Mouse (Mus musculus): ENCODE data around the gene Gnptab. TPM values are rescaled to one million over a fixed set of nuclear protein-coding genes. Genes with fewer than 3 reads are reported as not detected.

Gene Gnptab
- polyA plus RNA-seq, 1 experiment from 2014 or later = 17.6 TPM

DNA sequence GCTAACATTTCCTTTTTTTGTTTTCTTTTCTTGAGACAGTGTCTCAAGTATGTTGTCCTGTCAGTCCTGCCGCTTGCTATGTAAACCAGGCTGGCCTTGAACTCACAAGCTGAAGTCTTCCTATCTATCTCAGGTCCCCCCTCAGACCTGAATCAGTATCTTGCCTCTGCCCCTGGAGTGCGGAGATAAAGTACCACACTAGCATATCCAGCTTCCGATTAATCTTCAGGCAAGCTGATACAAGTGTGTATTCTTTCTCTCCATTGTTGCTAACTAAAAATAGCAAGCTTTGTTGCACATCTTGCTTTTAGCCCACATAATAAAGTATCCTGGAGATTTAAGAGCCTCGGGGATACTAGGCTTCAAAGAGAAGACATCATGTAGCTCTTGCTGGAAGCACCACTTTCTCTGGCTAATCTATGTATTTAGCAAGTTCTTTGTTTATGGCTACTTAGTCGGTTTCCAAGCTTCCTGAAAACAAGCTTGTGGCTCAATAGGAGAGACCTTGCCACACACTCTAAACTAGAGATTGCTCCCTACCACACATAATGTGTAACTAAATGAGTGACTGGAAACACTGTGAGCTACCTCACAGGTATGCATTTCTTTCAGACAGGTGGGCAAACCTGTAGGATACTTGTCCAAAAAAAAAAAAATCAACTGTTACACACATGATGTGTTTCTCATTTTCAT, 27.4 kb upstream of the Gnptab start:
- no peak for ATAC-seq (ENCODE audit: low FRiP score, low TSS enrichment)
- Histone ChIP-seq H3K4me3 (ENCODE audit: low read length) (no peak overlapping the region), H3K9ac (ENCODE audit: low read depth, low read length) (no peak overlapping the region), H3K36me3 (ENCODE audit: control insufficient read depth, insufficient read depth, low read length) (no peaks in the 10 kb centered on the region), H3K27ac (ENCODE audit: low read depth, low read length) (no peak overlapping the region), H3K27me3 (ENCODE audit: control insufficient read depth, insufficient read depth, low read length) (no peaks in the 10 kb centered on the region; the same call in 1 of the 2 replicates), H3K9me3 (ENCODE audit: control insufficient read depth, low read length) (no peaks in the 10 kb centered on the region), H3K4me1 (ENCODE audit: control insufficient read depth, insufficient read depth, low read length) (no peaks in the 10 kb centered on the region), H3K4me2 (replicated peaks; ENCODE audit: low read depth, low read length) (no peak overlapping the region)
- 69% methylated on average over 5 of the region's 5 CpGs for WGBS

DNA sequence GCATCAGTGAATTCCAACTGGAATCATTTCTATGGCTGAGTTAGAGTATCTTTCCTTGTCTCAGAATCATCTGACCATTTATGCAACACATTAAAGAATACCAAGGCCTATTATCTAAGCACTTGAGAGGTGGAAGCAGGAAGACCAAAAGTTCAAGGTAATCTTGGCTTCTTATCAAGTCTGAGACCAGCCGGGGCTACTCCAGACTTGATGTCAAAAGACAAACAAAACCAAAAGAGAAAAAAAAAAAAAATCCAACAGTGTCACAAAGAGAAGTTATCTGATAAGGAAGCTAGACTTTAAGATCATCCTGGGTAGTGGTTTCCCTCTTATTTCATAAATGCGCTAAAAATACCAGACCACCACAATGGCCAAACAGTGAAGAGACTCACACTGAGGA, 26.4 kb upstream of the Gnptab start:
- Histone ChIP-seq H3K4me2 (replicated peaks; ENCODE audit: low read depth, low read length) (no peak overlapping the region), H3K4me3 (ENCODE audit: low read length) (no peak overlapping the region), H3K36me3 (ENCODE audit: control insufficient read depth, insufficient read depth, low read length) (no peaks in the 10 kb centered on the region), H3K27me3 (ENCODE audit: control insufficient read depth, insufficient read depth, low read length) (no peaks in the 10 kb centered on the region; the same call in 1 of the 2 replicates), H3K4me1 (ENCODE audit: control insufficient read depth, insufficient read depth, low read length) (no peaks in the 10 kb centered on the region), H3K9ac (ENCODE audit: low read depth, low read length) (no peak overlapping the region), H3K27ac (ENCODE audit: low read depth, low read length) (no peak overlapping the region), H3K9me3 (ENCODE audit: control insufficient read depth, low read length) (no peaks in the 10 kb centered on the region)
- ATAC-seq (ENCODE audit: low FRiP score, low TSS enrichment) = no peak
- 71% methylated on average over 2 of the region's 2 CpGs for WGBS

DNA sequence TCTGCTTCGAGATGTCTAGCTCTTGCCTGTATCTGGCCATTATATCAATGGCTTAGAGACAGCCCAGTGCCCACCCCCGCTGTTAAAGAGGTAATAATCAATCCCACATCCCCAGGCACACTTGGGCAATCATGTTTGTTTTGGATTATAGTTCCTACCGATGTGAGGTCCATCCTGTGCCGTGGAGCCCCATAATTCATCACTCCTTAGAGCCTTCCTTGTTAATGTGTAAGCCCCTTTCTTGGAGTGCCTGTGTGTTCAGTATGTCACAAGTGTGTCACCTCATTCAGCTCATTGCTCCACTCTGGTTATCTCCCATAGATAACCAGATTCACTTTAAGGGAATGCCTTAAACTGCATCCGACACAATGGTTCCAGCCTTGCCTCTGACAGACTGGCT, 24.3 kb upstream of the Gnptab start:
- H3K4me3 ChIP-seq (ENCODE audit: low read length) = no peak overlapping the region
- H3K9ac ChIP-seq (ENCODE audit: low read depth, low read length) = no peak overlapping the region
- no peaks in the 10 kb centered on the region for H3K9me3 ChIP-seq (ENCODE audit: control insufficient read depth, low read length)
- 66% methylated on average over 5 of the region's 5 CpGs for WGBS
- H3K36me3 ChIP-seq (ENCODE audit: control insufficient read depth, insufficient read depth, low read length) = no peaks in the 10 kb centered on the region
- no peaks in the 10 kb centered on the region; the same call in 1 of the 2 replicates for H3K27me3 ChIP-seq (ENCODE audit: control insufficient read depth, insufficient read depth, low read length)
- no peaks in the 10 kb centered on the region for H3K4me1 ChIP-seq (ENCODE audit: control insufficient read depth, insufficient read depth, low read length)
- no peak overlapping the region for H3K27ac ChIP-seq (ENCODE audit: low read depth, low read length)
- no peak for ATAC-seq (ENCODE audit: low FRiP score, low TSS enrichment)
- H3K4me2 ChIP-seq (replicated peaks; ENCODE audit: low read depth, low read length) = no peak overlapping the region

DNA sequence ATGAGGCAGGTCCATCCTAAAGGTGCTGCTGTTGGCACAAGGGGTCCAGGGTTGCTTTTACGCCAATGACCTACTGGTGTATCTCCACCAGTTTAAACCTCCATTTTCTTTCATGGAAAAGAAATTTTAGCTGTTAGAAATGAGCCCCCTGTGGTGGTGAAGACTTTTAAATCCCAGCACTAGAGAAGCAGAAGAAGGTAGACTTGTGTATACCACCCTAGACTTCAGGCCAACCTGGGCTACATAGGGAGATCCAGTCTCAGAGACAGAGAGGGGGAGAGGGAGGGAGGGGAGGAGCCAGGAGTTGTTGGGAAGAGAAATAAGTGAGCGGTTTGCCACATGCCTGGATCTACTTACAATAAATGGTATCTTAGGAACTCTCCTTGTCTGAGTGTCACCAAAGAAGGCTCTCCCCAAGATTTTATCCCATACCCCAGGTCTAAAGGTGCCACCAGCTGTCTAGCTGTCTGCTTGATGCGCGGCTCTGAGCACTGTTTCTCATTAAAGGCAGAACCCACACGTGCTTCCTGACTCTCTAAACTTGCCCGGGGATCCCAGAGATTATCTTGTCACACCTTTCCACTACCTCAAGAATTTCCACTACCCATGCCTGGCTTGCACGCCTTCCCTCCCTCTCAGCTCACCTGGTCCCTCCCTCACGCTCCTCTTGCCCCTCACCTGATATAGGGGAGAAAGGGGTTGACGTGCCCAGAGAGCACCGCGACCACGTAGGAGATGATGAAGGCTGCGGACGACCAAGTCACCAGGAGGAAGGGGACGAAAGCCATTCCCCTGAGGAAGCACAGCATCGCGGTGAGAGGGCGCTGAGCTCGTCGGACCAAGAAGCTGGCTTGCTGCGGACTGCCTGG, 22.6 kb upstream of the Gnptab start:
- no peaks in the 10 kb centered on the region; the same call in 1 of the 2 replicates for H3K27me3 ChIP-seq (ENCODE audit: control insufficient read depth, insufficient read depth, low read length)
- WGBS = 9% methylated on average over 21 of the region's 21 CpGs
- no peak; the same call in none of the 2 replicates for ATAC-seq (ENCODE audit: low FRiP score, low TSS enrichment)

DNA sequence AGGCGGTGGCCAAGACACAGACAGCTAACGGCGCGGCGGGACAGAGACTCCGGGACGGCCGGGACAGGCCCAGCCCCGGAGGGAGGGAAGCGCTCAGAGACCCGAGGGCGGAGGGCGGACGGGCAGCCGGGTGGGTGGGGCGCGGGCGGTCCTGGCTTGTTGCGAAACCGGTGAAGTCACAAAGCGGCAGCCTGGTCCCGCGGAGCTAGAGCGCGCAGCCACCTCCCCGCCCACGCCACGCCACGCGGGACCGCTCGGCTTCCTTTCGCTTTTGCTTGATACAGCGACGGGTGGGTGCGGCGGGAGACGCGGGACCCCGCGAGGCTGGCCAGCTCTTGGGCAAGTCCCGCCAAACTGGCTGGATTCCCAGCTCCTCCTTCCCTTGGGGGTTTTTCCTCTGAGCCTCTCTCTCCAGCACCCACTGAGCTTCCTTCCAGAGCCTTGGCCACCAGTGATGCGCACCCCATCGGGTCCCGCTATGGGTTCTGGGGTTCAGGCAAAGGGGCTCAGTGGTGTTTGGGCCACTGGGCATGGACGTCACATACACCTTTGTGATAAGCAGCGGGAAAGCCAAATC, 21.9 kb upstream of the Gnptab start:
- no peak overlapping the region for H3K27ac ChIP-seq (ENCODE audit: low read depth, low read length)
- 3% methylated on average over 39 of the region's 47 CpGs for WGBS

More for the DNA sequence above, 22.6 kb upstream of the Gnptab start:
- Histone ChIP-seq H3K27ac (ENCODE audit: low read depth, low read length) (no peak overlapping the region), H3K36me3 (ENCODE audit: control insufficient read depth, insufficient read depth, low read length) (no peaks in the 10 kb centered on the region), H3K9ac (ENCODE audit: low read depth, low read length) (peak overlapping the region; percentile 47), H3K4me2 (replicated peaks; ENCODE audit: low read depth, low read length) (peak overlapping the region; percentile 85), H3K9me3 (ENCODE audit: control insufficient read depth, low read length) (no peaks in the 10 kb centered on the region), H3K4me3 (ENCODE audit: low read length) (peak overlapping the region; percentile 51), H3K4me1 (ENCODE audit: control insufficient read depth, insufficient read depth, low read length) (no peaks in the 10 kb centered on the region)

DNA sequence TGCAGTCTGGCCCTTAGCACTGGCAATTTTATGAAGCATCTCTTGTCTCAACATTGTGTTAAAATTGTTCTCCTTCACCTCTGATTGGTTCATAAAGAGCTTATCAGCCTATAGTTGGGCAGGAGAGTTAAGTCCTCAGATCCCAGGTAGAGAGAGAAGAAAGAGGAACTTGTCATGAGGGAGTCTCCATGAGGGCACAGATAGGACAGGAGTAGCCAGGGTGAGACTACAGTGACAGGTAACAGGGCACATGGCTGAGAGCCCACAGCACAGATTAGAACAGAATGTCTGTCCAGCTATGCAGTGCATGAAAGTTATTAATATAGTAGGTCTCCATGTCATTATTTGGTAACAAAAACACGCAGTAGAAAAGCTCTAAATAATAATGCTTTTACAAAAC, 16.7 kb upstream of the Gnptab start:
- H3K27ac ChIP-seq (ENCODE audit: low read depth, low read length) = no peak overlapping the region
- no peak overlapping the region for H3K4me2 ChIP-seq (replicated peaks; ENCODE audit: low read depth, low read length)
- WGBS = 80% methylated on average over 1 of the region's 1 CpGs
- H3K36me3 ChIP-seq (ENCODE audit: control insufficient read depth, insufficient read depth, low read length) = no peaks in the 10 kb centered on the region
- no peaks in the 10 kb centered on the region for H3K4me1 ChIP-seq (ENCODE audit: control insufficient read depth, insufficient read depth, low read length)
- H3K9ac ChIP-seq (ENCODE audit: low read depth, low read length) = no peak overlapping the region
- no peaks in the 10 kb centered on the region for H3K9me3 ChIP-seq (ENCODE audit: control insufficient read depth, low read length)
- H3K27me3 ChIP-seq (ENCODE audit: control insufficient read depth, insufficient read depth, low read length) = no peaks in the 10 kb centered on the region
- no peak for ATAC-seq (ENCODE audit: low FRiP score, low TSS enrichment)
- H3K4me3 ChIP-seq (ENCODE audit: low read length) = no peak overlapping the region

More for the DNA sequence above, 21.9 kb upstream of the Gnptab start:
- Histone ChIP-seq H3K4me2 (replicated peaks; ENCODE audit: low read depth, low read length) (peak overlapping the region; percentile 85), H3K9me3 (ENCODE audit: control insufficient read depth, low read length) (no peaks in the 10 kb centered on the region), H3K4me3 (ENCODE audit: low read length) (peak overlapping the region; percentile 51), H3K9ac (ENCODE audit: low read depth, low read length) (peak overlapping the region; percentile 47), H3K27me3 (ENCODE audit: control insufficient read depth, insufficient read depth, low read length) (no peaks in the 10 kb centered on the region; the same call in 1 of the 2 replicates), H3K4me1 (ENCODE audit: control insufficient read depth, insufficient read depth, low read length) (no peaks in the 10 kb centered on the region), H3K36me3 (ENCODE audit: control insufficient read depth, insufficient read depth, low read length) (no peaks in the 10 kb centered on the region)
- peak; percentile 82 for ATAC-seq (ENCODE audit: low FRiP score, low TSS enrichment)

DNA sequence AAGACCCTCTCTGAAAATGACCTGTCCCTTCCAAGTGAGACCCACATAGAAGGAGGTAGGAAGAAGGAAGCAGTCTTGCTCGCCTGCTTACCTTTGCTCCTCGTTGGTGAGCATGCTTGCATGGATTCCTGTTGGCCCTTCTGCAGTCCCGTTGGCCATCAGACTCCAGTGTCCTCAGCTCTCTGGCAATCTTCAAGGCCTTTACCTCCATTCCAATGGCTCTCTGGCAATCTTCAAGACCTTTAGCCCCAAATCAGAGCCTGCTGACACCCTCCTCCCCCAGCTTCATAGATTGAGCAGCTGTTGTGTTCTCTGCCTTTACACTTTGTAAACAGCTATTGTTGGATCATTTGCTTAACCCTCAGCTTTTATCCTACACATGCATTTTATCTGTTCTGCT, 14.7 kb upstream of the Gnptab start:
- H3K36me3 ChIP-seq (ENCODE audit: control insufficient read depth, insufficient read depth, low read length) = no peaks in the 10 kb centered on the region
- ATAC-seq (ENCODE audit: low FRiP score, low TSS enrichment) = no peak
- H3K4me1 ChIP-seq (ENCODE audit: control insufficient read depth, insufficient read depth, low read length) = no peaks in the 10 kb centered on the region
- H3K4me2 ChIP-seq (replicated peaks; ENCODE audit: low read depth, low read length) = no peak overlapping the region
- H3K9me3 ChIP-seq (ENCODE audit: control insufficient read depth, low read length) = no peaks in the 10 kb centered on the region
- no peak overlapping the region for H3K27ac ChIP-seq (ENCODE audit: low read depth, low read length)
- H3K9ac ChIP-seq (ENCODE audit: low read depth, low read length) = no peak overlapping the region
- no peak overlapping the region for H3K4me3 ChIP-seq (ENCODE audit: low read length)
- WGBS = 85% methylated on average over 3 of the region's 3 CpGs
- no peaks in the 10 kb centered on the region for H3K27me3 ChIP-seq (ENCODE audit: control insufficient read depth, insufficient read depth, low read length)

DNA sequence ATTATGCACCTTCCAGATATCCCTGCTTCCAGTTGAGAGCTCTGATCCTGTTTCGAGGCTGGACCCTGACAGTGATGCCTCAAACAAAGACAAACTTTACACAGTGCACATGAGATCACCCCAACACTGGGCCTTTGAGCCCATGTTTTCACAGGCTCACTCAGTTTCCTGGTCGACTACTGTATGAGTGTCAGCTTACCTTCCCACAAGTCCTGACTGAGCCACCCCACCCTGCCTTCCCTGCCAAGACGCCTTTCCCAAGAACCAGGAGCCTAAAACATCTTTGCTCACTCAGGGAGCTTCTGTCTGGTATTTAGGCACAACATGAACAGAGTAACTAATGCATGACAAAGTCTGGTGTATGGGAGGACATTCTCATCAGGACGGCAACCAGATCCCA, 9.7 kb upstream of the Gnptab start:
- no peak for ATAC-seq (ENCODE audit: low FRiP score, low TSS enrichment)
- no peaks in the 10 kb centered on the region for H3K36me3 ChIP-seq (ENCODE audit: control insufficient read depth, insufficient read depth, low read length)
- no peak overlapping the region for H3K4me3 ChIP-seq (ENCODE audit: low read length)
- H3K27ac ChIP-seq (ENCODE audit: low read depth, low read length) = no peak overlapping the region
- H3K9ac ChIP-seq (ENCODE audit: low read depth, low read length) = no peak overlapping the region
- no peaks in the 10 kb centered on the region for H3K9me3 ChIP-seq (ENCODE audit: control insufficient read depth, low read length)
- 39% methylated on average over 4 of the region's 4 CpGs for WGBS
- no peaks in the 10 kb centered on the region for H3K4me1 ChIP-seq (ENCODE audit: control insufficient read depth, insufficient read depth, low read length)
- no peak overlapping the region for H3K4me2 ChIP-seq (replicated peaks; ENCODE audit: low read depth, low read length)
- H3K27me3 ChIP-seq (ENCODE audit: control insufficient read depth, insufficient read depth, low read length) = no peaks in the 10 kb centered on the region

DNA sequence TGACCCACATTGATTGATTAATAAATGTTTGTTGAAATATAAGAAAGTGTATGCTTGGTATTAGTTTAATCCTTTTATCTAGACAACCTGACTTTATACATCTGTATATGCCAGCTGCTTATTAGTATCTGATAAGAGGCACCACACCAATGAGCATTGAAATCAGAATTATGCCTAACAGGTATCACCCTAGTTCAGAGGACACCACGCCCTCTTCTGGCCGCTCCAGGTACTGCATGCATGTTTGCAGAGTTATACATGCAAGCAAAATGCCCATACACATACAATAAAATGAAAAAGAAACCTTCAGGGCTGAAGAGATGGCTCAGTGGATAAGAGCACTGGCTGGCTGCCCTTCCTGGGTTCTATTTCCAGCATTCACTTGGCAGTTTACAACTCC, 7.1 kb upstream of the Gnptab start:
- ATAC-seq (ENCODE audit: low FRiP score, low TSS enrichment) = no peak
- Histone ChIP-seq H3K9ac (ENCODE audit: low read depth, low read length) (no peak overlapping the region), H3K27ac (ENCODE audit: low read depth, low read length) (no peak overlapping the region), H3K27me3 (ENCODE audit: control insufficient read depth, insufficient read depth, low read length) (no peaks in the 10 kb centered on the region), H3K4me3 (ENCODE audit: low read length) (no peak overlapping the region), H3K4me2 (replicated peaks; ENCODE audit: low read depth, low read length) (no peak overlapping the region), H3K9me3 (ENCODE audit: control insufficient read depth, low read length) (no peaks in the 10 kb centered on the region), H3K36me3 (ENCODE audit: control insufficient read depth, insufficient read depth, low read length) (no peaks in the 10 kb centered on the region), H3K4me1 (ENCODE audit: control insufficient read depth, insufficient read depth, low read length) (no peaks in the 10 kb centered on the region)
- WGBS = 5% methylated on average over 2 of the region's 2 CpGs

Data from kidney, embryonic 14.5 days (tissue).